Mouse (Mus musculus) liver, postnatal 0 days (tissue): ENCODE results near the gene Mill2. TPM values are rescaled to one million over a fixed set of nuclear protein-coding genes. Genes with fewer than 3 reads are reported as not detected.

Experiments used
- ATAC-seq: fragments of 200-750 bp; cut with Nextera tagmentation; 2 replicates; pipeline ENCODE4 v1.8.0; 2017; ENCODE audit warnings: mild to moderate bottlenecking, moderate library complexity
- DNase-seq: peaks from one replicate; pipeline ENCODE4 v3.0.0-alpha.2; 2016
- H3K27ac ChIP-seq: fragments of 300-500 bp; sonication (generic); 2 replicates; pipeline ENCODE4 v1.5.1; 2014; ENCODE audit warnings: antibody characterized with exemption, moderate library complexity, mild to moderate bottlenecking, low read depth
- H3K27me3 ChIP-seq: fragments of 300-500 bp; sonication (generic); 2 replicates; pipeline ENCODE4 v1.6.1; 2014; ENCODE audit warnings: low read length, control low read depth, mixed read lengths; ENCODE audit not compliant: insufficient read depth
- H3K36me3 ChIP-seq: fragments of 300-500 bp; sonication (generic); replicated peaks from 2 replicates; pipeline ENCODE4 v1.6.1; 2014; ENCODE audit warnings: mild to moderate bottlenecking, control low read depth, low read length, moderate library complexity, mixed read lengths; ENCODE audit not compliant: insufficient read depth
- H3K4me1 ChIP-seq: fragments of 300-500 bp; sonication (generic); 2 replicates; pipeline ENCODE4 v1.6.1; 2014; ENCODE audit warnings: antibody characterized with exemption, mild to moderate bottlenecking, control low read depth; ENCODE audit not compliant: insufficient read depth
- H3K4me2 ChIP-seq: fragments of 300-500 bp; sonication (generic); 2 replicates; pipeline ENCODE4 v1.6.1; 2014; ENCODE audit warnings: low read depth, mild to moderate bottlenecking, low read length, moderate library complexity, mixed read lengths
- H3K4me3 ChIP-seq: fragments of 300-500 bp; sonication (generic); 2 replicates; pipeline ENCODE4 v1.5.1; 2014; ENCODE audit warnings: low read depth, low read length
- H3K9ac ChIP-seq: fragments of 300-500 bp; sonication (generic); replicated peaks from 2 replicates; pipeline ENCODE4 v1.6.1; 2014; ENCODE audit warnings: mild to moderate bottlenecking, moderate library complexity
- H3K9me3 ChIP-seq: fragments of 300-500 bp; sonication (generic); 2 replicates; pipeline ENCODE4 v1.6.1; 2016; ENCODE audit warnings: mild to moderate bottlenecking, control low read depth, low read length, mixed read lengths
- CTCF ChIP-seq: sonication (generic); IDR thresholded peaks from 2 replicates; pipeline ENCODE4 v1.5.1; 2016; ENCODE audit warnings: antibody characterized with exemption, low read depth
- EP300 ChIP-seq: IDR thresholded peaks from 2 replicates; pipeline ENCODE4 v1.6.1; 2016; ENCODE audit warnings: antibody characterized with exemption, low read depth, mild to moderate bottlenecking
- WGBS: fragments of 180-500 bp; shearing (Covaris S2); extraction: QIAGEN DNeasy Blood & Tissue Kit; methylation state at CpG from one replicate; pipeline ENCODE4 v1.1.7; 2014; ENCODE audit not compliant: insufficient replicate concordance; 5-methylcytosine and 5-hydroxymethylcytosine counted together
- polyA plus RNA-seq: library from polyadenylated mRNA; unstranded; fragments of >200 nt; fragmentation: Nextera tagmentation; extraction: Ambion mirVana; gene quantifications from 2 replicates; pipeline ENCODE4 v1.2.1, GENCODE M21; 2015

The Mill2 gene
- polyA plus RNA-seq, 1 experiment from 2014 or later = 0.36 TPM

GRCm38 (mm10) chr7:18893651-18894430, 54.1 kb downstream of the Mill2 start:
- DNase-seq (peak; percentile 77), ATAC-seq (peak; percentile 53)
- H3K9ac ChIP-seq = no peak overlapping the region
- H3K4me3 ChIP-seq = peak overlapping the region; percentile 35
- 8% methylated on average over 37 of the region's 41 CpGs for WGBS
- H3K27ac ChIP-seq = no peak overlapping the region
- H3K4me1 ChIP-seq = peaks cover 22% of the 10 kb centered on the region
- no peaks in the 10 kb centered on the region for H3K9me3 ChIP-seq
- H3K4me2 ChIP-seq = peak overlapping the region; percentile 72
- H3K36me3 ChIP-seq = peaks cover 4% of the 10 kb centered on the region; the same call in 1 of the 2 replicates
- TF ChIP-seq EP300 = no peak
- peaks cover 14% of the 10 kb centered on the region for H3K27me3 ChIP-seq

GRCm38 (mm10) chr7:18896536-18896935, 56.8 kb downstream of the Mill2 start:
- H3K9ac ChIP-seq = no peak overlapping the region
- peaks cover 6% of the 10 kb centered on the region for H3K36me3 ChIP-seq
- no peak overlapping the region for H3K4me2 ChIP-seq
- H3K27ac ChIP-seq = no peak overlapping the region
- ATAC-seq = no peak
- WGBS = 54% methylated on average over 5 of the region's 5 CpGs
- H3K4me1 ChIP-seq = peaks cover 22% of the 10 kb centered on the region
- DNase-seq = no peak
- TF ChIP-seq CTCF (peak; percentile 62), EP300 (no peak)
- peaks cover 14% of the 10 kb centered on the region for H3K27me3 ChIP-seq
- H3K4me3 ChIP-seq = no peak overlapping the region
- H3K9me3 ChIP-seq = no peaks in the 10 kb centered on the region

- Histone ChIP-seq H3K4me2 (no peak overlapping the region), H3K36me3 (peaks cover 6% of the 10 kb centered on the region), H3K9me3 (no peaks in the 10 kb centered on the region), H3K4me3 (no peak overlapping the region), H3K27ac (no peak overlapping the region), H3K27me3 (no peaks in the 10 kb centered on the region), H3K9ac (no peak overlapping the region), H3K4me1 (no peaks in the 10 kb centered on the region)
- 77% methylated on average over 2 of the region's 2 CpGs for WGBS
- DNase-seq (no peak), ATAC-seq (no peak)
- TF ChIP-seq EP300 = no peak
These were observed 60.7 kb downstream of the Mill2 start for GRCm38 (mm10) chr7:18900513-18900912.

GRCm38 (mm10) chr7:18902486-18902885, 62.7 kb downstream of the Mill2 start:
- ATAC-seq (no peak), DNase-seq (no peak)
- H3K36me3 ChIP-seq = peaks cover 9% of the 10 kb centered on the region
- 62% methylated on average over 3 of the region's 3 CpGs for WGBS
- H3K9me3 ChIP-seq = no peaks in the 10 kb centered on the region
- H3K27ac ChIP-seq = no peak overlapping the region
- no peaks in the 10 kb centered on the region for H3K4me1 ChIP-seq
- no peak overlapping the region for H3K9ac ChIP-seq
- no peaks in the 10 kb centered on the region for H3K27me3 ChIP-seq
- no peak overlapping the region for H3K4me3 ChIP-seq
- no peak overlapping the region for H3K4me2 ChIP-seq
- TF ChIP-seq EP300 (no peak), CTCF (peak; percentile 27; the same call in 1 of the 2 replicates)

- no peak overlapping the region for H3K27ac ChIP-seq
- H3K4me3 ChIP-seq = no peak overlapping the region
- WGBS = 58% methylated on average over 2 of the region's 3 CpGs
- no peak for DNase-seq
- H3K9me3 ChIP-seq = no peaks in the 10 kb centered on the region
- H3K36me3 ChIP-seq = peaks cover 5% of the 10 kb centered on the region; the same call in 1 of the 2 replicates
- no peak overlapping the region for H3K9ac ChIP-seq
- peaks cover 7% of the 10 kb centered on the region; the same call in 1 of the 2 replicates for H3K4me1 ChIP-seq
- TF ChIP-seq EP300 (no peak), CTCF (no peak)
- ATAC-seq = no peak
- H3K27me3 ChIP-seq = no peaks in the 10 kb centered on the region
- no peak overlapping the region for H3K4me2 ChIP-seq
These were observed 65.2 kb downstream of the Mill2 start for GRCm38 (mm10) chr7:18904971-18905370.

GRCm38 (mm10) chr7:18909797-18910196, 70.0 kb downstream of the Mill2 start:
- Histone ChIP-seq H3K9ac (peak overlapping the region; percentile 64), H3K4me3 (peak overlapping the region; percentile 69), H3K36me3 (peaks cover 3% of the 10 kb centered on the region; the same call in 1 of the 2 replicates), H3K27ac (no peak overlapping the region), H3K27me3 (no peaks in the 10 kb centered on the region), H3K4me1 (peaks cover 7% of the 10 kb centered on the region; the same call in 1 of the 2 replicates), H3K9me3 (no peaks in the 10 kb centered on the region), H3K4me2 (peak overlapping the region; percentile 80)
- 1% methylated on average over 17 of the region's 17 CpGs for WGBS
- ATAC-seq = peak; percentile 24
- TF ChIP-seq EP300 = no peak
- TF ChIP-seq CTCF = no peak
- DNase-seq = no peak
